Mouse (Mus musculus) midbrain, embryonic 10.5 days (tissue): ENCODE data around the gene Plg. TPM values are rescaled to one million over a fixed set of nuclear protein-coding genes. Genes with fewer than 3 reads are reported as not detected.

Experiments used
- DNase-seq: peaks from one replicate; pipeline ENCODE4 v3.0.0-alpha.2; 2017; ENCODE audit warnings: low spot score
- H3K27ac ChIP-seq: fragments of 300-500 bp; sonication (generic); replicated peaks from 2 replicates; pipeline ENCODE4 v1.5.1; 2016; ENCODE audit warnings: mild to moderate bottlenecking
- H3K27me3 ChIP-seq: fragments of 300-500 bp; sonication (generic); 2 replicates; pipeline ENCODE4 v1.6.1; 2016; ENCODE audit warnings: low read depth, mild to moderate bottlenecking; ENCODE audit not compliant: poor library complexity, severe bottlenecking
- H3K36me3 ChIP-seq: fragments of 300-500 bp; sonication (generic); 2 replicates; pipeline ENCODE4 v1.6.1; 2016; ENCODE audit warnings: mild to moderate bottlenecking, moderate library complexity
- H3K4me1 ChIP-seq: fragments of 300-500 bp; sonication (generic); 2 replicates; pipeline ENCODE4 v1.6.1; 2016
- H3K4me3 ChIP-seq: fragments of 300-500 bp; sonication (generic); 2 replicates; pipeline ENCODE4 v1.5.1; 2016; ENCODE audit warnings: mild to moderate bottlenecking, moderate library complexity
- H3K9me3 ChIP-seq: fragments of 300-500 bp; sonication (generic); replicated peaks from 2 replicates; pipeline ENCODE4 v1.6.1; 2016; ENCODE audit warnings: mild to moderate bottlenecking
- WGBS: fragments of 180-500 bp; shearing (Covaris S2); methylation state at CpG from one replicate; pipeline ENCODE4 v1.1.7; 2016; 5-methylcytosine and 5-hydroxymethylcytosine counted together
- polyA plus RNA-seq: library from polyadenylated mRNA; unstranded; fragments of >200 nt; fragmentation: Nextera tagmentation; extraction: Ambion mirVana; gene quantifications from 2 replicates; pipeline ENCODE4 v1.2.1, GENCODE M21; 2016

The Plg gene
- polyA plus RNA-seq, 1 experiment from 2014 or later = not detected

- no peak for DNase-seq
- Histone ChIP-seq H3K4me1 (no peaks in the 10 kb centered on the region), H3K27ac (no peak overlapping the region), H3K36me3 (no peaks in the 10 kb centered on the region), H3K9me3 (peaks cover 5% of the 10 kb centered on the region; the same call in 1 of the 2 replicates), H3K4me3 (no peak overlapping the region), H3K27me3 (no peaks in the 10 kb centered on the region)
- WGBS = 90% methylated on average over 10 of the region's 10 CpGs
Observed at GRCm38 (mm10) chr17:12437771-12438170, 59.4 kb downstream of the Plg start.

- DNase-seq = no peak
Observed at GRCm38 (mm10) chr17:12444561-12444960, 66.2 kb downstream of the Plg start.

GRCm38 (mm10) chr17:12451234-12451633 lies 72.8 kb downstream of the Plg start:
- Histone ChIP-seq H3K27ac (no peak overlapping the region), H3K4me3 (no peak overlapping the region), H3K9me3 (no peaks in the 10 kb centered on the region), H3K4me1 (no peaks in the 10 kb centered on the region), H3K36me3 (no peaks in the 10 kb centered on the region), H3K27me3 (no peaks in the 10 kb centered on the region)
- 56% methylated on average over 4 of the region's 4 CpGs for WGBS
- DNase-seq = no peak

More at GRCm38 (mm10) chr17:12444561-12444960, 66.2 kb downstream of the Plg start:
- no peaks in the 10 kb centered on the region for H3K36me3 ChIP-seq
- no peaks in the 10 kb centered on the region for H3K4me1 ChIP-seq
- no peaks in the 10 kb centered on the region for H3K27me3 ChIP-seq
- H3K27ac ChIP-seq = no peak overlapping the region
- 76% methylated on average over 2 of the region's 2 CpGs for WGBS
- no peak overlapping the region for H3K4me3 ChIP-seq
- peaks cover 5% of the 10 kb centered on the region; the same call in 1 of the 2 replicates for H3K9me3 ChIP-seq

GRCm38 (mm10) chr17:12452862-12453531 lies 74.6 kb downstream of the Plg start:
- Histone ChIP-seq H3K4me1 (no peaks in the 10 kb centered on the region), H3K27ac (no peak overlapping the region), H3K27me3 (no peaks in the 10 kb centered on the region), H3K36me3 (no peaks in the 10 kb centered on the region), H3K9me3 (no peaks in the 10 kb centered on the region), H3K4me3 (no peak overlapping the region)
- WGBS = 87% methylated on average over 11 of the region's 11 CpGs
- no peak for DNase-seq

- no peaks in the 10 kb centered on the region for H3K36me3 ChIP-seq
- 90% methylated on average over 6 of the region's 6 CpGs for WGBS
- no peaks in the 10 kb centered on the region for H3K4me1 ChIP-seq
- H3K27me3 ChIP-seq = no peaks in the 10 kb centered on the region
- DNase-seq = no peak
- no peak overlapping the region for H3K4me3 ChIP-seq
- H3K27ac ChIP-seq = no peak overlapping the region
- no peaks in the 10 kb centered on the region for H3K9me3 ChIP-seq
Observed at GRCm38 (mm10) chr17:12453691-12454090, 75.3 kb downstream of the Plg start.

GRCm38 (mm10) chr17:12455143-12455790 lies 76.9 kb downstream of the Plg start:
- no peaks in the 10 kb centered on the region for H3K9me3 ChIP-seq
- no peaks in the 10 kb centered on the region for H3K36me3 ChIP-seq
- H3K4me3 ChIP-seq = no peak overlapping the region
- no peaks in the 10 kb centered on the region for H3K27me3 ChIP-seq
- WGBS = 82% methylated on average over 5 of the region's 5 CpGs
- H3K27ac ChIP-seq = no peak overlapping the region
- H3K4me1 ChIP-seq = no peaks in the 10 kb centered on the region
- no peak for DNase-seq

- no peaks in the 10 kb centered on the region for H3K4me1 ChIP-seq
- no peak for DNase-seq
Observed at GRCm38 (mm10) chr17:12461168-12461567, 82.8 kb downstream of the Plg start.

GRCm38 (mm10) chr17:12466501-12467000 lies 88.1 kb downstream of the Plg start:
- H3K9me3 ChIP-seq = no peaks in the 10 kb centered on the region
- no peaks in the 10 kb centered on the region for H3K36me3 ChIP-seq
- no peak overlapping the region for H3K4me3 ChIP-seq
- no peak for DNase-seq
- no peaks in the 10 kb centered on the region for H3K4me1 ChIP-seq
- no peaks in the 10 kb centered on the region for H3K27me3 ChIP-seq
- no peak overlapping the region for H3K27ac ChIP-seq
- WGBS = 74% methylated on average over 4 of the region's 4 CpGs

More at GRCm38 (mm10) chr17:12461168-12461567, 82.8 kb downstream of the Plg start:
- no peak overlapping the region for H3K4me3 ChIP-seq
- no peaks in the 10 kb centered on the region for H3K36me3 ChIP-seq
- H3K9me3 ChIP-seq = no peaks in the 10 kb centered on the region
- no peaks in the 10 kb centered on the region for H3K27me3 ChIP-seq
- no peak overlapping the region for H3K27ac ChIP-seq

- H3K4me3 ChIP-seq = no peak overlapping the region
- H3K9me3 ChIP-seq = no peaks in the 10 kb centered on the region
Observed at GRCm38 (mm10) chr17:12467642-12468041, 89.2 kb downstream of the Plg start.

GRCm38 (mm10) chr17:12468745-12469144 lies 90.3 kb downstream of the Plg start:
- Histone ChIP-seq H3K27me3 (no peaks in the 10 kb centered on the region), H3K4me3 (no peak overlapping the region), H3K27ac (no peak overlapping the region), H3K4me1 (no peaks in the 10 kb centered on the region), H3K36me3 (no peaks in the 10 kb centered on the region), H3K9me3 (no peaks in the 10 kb centered on the region)
- WGBS = 84% methylated on average over 5 of the region's 5 CpGs
- DNase-seq = no peak

More at GRCm38 (mm10) chr17:12467642-12468041, 89.2 kb downstream of the Plg start:
- no peak for DNase-seq
- 86% methylated on average over 3 of the region's 3 CpGs for WGBS
- Histone ChIP-seq H3K4me1 (no peaks in the 10 kb centered on the region), H3K36me3 (no peaks in the 10 kb centered on the region), H3K27me3 (no peaks in the 10 kb centered on the region), H3K27ac (no peak overlapping the region)

Other genes with a start within 250 kb of the Plg start
- 42.3 and 45.3 TPM in 2 replicates for gene Map3k4, start 59.8 kb upstream of the Plg start, polyA plus RNA-seq
- 0.06 TPM in 1 of 2 replicates, not detected in the other for gene Slc22a3, start 129.1 kb downstream of the Plg start, polyA plus RNA-seq
- gene Slc22a2, start 205.5 kb downstream of the Plg start, polyA plus RNA-seq = not detected in 2 replicates